Mouse (Mus musculus): ENCODE measurements around the gene Bpifb3. TPM values are rescaled to one million over a fixed set of nuclear protein-coding genes. Genes with fewer than 3 reads are reported as not detected.

Bpifb3 gene
- not detected in 2 replicates for polyA plus RNA-seq (2014; fragmentation: Nextera tagmentation; extraction: Ambion mirVana)

DNA sequence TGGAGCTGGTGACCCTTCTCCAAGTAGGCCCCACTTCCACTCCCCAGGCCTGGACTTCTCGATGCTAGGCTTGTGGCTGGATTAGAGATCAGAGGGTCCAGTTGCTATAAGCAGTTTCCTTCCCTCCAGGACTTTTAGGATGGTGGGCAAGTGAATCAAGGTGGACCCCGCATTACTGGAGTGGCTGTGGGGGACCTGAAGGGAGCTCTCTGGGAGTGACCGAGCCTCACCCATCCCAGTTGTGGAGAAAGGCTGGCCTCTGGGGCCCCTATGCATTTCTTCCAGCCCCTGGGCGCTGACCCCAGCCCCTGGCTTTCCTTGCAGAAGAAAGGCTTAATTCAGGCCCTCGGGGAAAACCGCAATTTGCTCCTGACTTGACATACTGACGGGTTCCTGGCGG lies at the start of gene Bpifb3:
Gene Bpifb3, plus strand, starts transcription at position 301 of the 400 bp plus-strand sequence.
- Histone ChIP-seq H3K9ac (no peak within 1 kb of the TSS), H3K9me3 (ENCODE audit: low read depth, low read length) (no peaks in the 10 kb centered on the region), H3K27ac (ENCODE audit: low read depth) (no peak within 1 kb of the TSS), H3K4me1 (ENCODE audit: insufficient read depth) (no peaks in the 10 kb centered on the region), H3K4me2 (no peak within 1 kb of the TSS), H3K27me3 (ENCODE audit: insufficient read depth, low read length) (no peaks in the 10 kb centered on the region), H3K36me3 (ENCODE audit: insufficient read depth) (no peaks in the 10 kb centered on the region), H3K4me3 (ENCODE audit: low read depth, low read length) (no peak within 1 kb of the TSS)
- no peak for TF ChIP-seq CTCF (IDR thresholded peaks at IDR 0.05; ENCODE audit: low read depth)
- ATAC-seq (ENCODE audit: insufficient read depth), result no peak
- no peak for DNase-seq
- WGBS, result 70% methylated on average over 8 of the region's 8 CpGs

DNA sequence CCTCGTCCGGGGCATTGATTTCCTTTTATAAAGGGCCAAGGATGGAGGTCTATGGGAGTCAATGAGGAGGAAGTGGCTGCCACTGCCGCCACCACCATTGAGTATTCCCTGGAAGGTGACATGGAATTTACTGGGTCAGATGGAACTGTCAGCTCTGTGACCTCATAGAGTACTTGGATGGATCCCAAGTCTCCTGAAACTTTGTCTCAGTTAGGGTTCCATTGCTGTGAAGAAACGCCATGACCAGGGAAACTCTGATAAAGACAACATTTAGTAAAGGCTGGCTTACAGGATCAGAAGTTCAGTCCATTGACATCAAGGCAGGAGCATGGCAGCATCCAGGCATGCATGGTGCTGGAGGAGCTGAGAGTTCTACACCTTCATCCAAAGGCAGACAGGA lies 47.0 kb upstream of the Bpifb3 start, which contains the start of gene Sun5:
Gene Sun5, minus strand, starts transcription at position 101 of the 400 bp plus-strand sequence.
- 81% methylated on average over 4 of the region's 4 CpGs for WGBS

DNA sequence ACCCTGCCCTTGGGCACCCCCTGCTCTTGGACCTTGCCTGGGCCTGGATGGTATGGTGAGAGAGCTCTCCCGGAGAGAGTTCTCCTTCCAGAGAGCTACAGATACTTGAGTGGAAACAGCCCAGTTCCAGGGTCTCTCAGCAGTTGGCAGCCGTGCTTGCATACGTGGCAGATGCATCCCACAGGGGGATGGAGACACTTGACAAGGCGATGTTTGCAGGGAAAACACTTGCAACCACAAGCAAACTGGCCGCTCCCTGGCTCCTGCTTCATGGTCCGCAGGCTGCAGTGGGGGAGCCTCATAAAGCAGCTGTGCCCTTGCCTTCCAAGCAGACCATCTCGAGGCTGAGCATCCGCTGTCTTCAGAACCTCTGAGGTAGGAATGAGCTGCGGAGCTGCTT lies 43.3 kb upstream of the Bpifb3 start, which contains the start of gene Bpifb2:
Gene Bpifb2, plus strand, starts transcription at position 301 of the 400 bp plus-strand sequence.
- H3K36me3 ChIP-seq (ENCODE audit: insufficient read depth), result no peaks in the 10 kb centered on the region
- no peaks in the 10 kb centered on the region for H3K9me3 ChIP-seq (ENCODE audit: low read depth, low read length)
- H3K4me1 ChIP-seq (ENCODE audit: insufficient read depth), result no peaks in the 10 kb centered on the region
- no peak within 1 kb of the TSS for H3K27ac ChIP-seq (ENCODE audit: low read depth)
- 59% methylated on average over 9 of the region's 9 CpGs for WGBS
- H3K4me3 ChIP-seq (ENCODE audit: low read depth, low read length), result no peak within 1 kb of the TSS
- no peaks in the 10 kb centered on the region for H3K27me3 ChIP-seq (ENCODE audit: insufficient read depth, low read length)
- DNase-seq (no peak), ATAC-seq (ENCODE audit: insufficient read depth) (no peak)
- TF ChIP-seq CTCF (IDR thresholded peaks at IDR 0.05; ENCODE audit: low read depth), result no peak
- H3K4me2 ChIP-seq, result no peak within 1 kb of the TSS
- no peak within 1 kb of the TSS for H3K9ac ChIP-seq

More for the DNA sequence above, 47.0 kb upstream of the Bpifb3 start, which contains the start of gene Sun5:
- TF ChIP-seq CTCF (IDR thresholded peaks at IDR 0.05; ENCODE audit: low read depth), result no peak
- Histone ChIP-seq H3K36me3 (ENCODE audit: insufficient read depth) (no peaks in the 10 kb centered on the region), H3K4me2 (no peak within 1 kb of the TSS), H3K9me3 (ENCODE audit: low read depth, low read length) (no peaks in the 10 kb centered on the region), H3K4me3 (ENCODE audit: low read depth, low read length) (no peak within 1 kb of the TSS), H3K27ac (ENCODE audit: low read depth) (no peak within 1 kb of the TSS), H3K4me1 (ENCODE audit: insufficient read depth) (no peaks in the 10 kb centered on the region), H3K27me3 (ENCODE audit: insufficient read depth, low read length) (no peaks in the 10 kb centered on the region), H3K9ac (no peak within 1 kb of the TSS)
- no peak for DNase-seq
- ATAC-seq (ENCODE audit: insufficient read depth), result no peak

DNA sequence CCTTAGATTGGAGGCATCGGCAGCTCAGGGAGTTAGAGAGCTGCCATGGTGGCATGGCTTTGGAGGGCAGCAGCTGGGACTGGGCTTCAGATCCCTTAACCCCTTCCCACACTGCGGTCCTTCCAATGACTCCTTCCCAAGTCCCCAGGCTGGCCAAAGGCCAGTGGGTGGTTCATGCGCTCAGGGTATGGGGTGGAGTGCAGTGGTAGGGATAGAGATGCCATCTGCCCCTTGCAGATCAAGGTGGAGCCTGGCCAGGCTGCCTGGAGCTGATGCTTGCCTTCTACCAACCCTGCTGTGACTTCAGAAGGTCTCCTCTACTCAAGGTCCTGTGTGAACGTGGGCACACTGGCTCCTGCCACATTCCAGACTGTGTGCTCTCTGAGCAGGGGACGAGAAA lies 18.9 kb upstream of the Bpifb3 start:
- Histone ChIP-seq H3K9ac (no peak overlapping the region), H3K27me3 (ENCODE audit: insufficient read depth, low read length) (no peaks in the 10 kb centered on the region), H3K9me3 (ENCODE audit: low read depth, low read length) (no peaks in the 10 kb centered on the region), H3K4me3 (ENCODE audit: low read depth, low read length) (no peak overlapping the region), H3K36me3 (ENCODE audit: insufficient read depth) (no peaks in the 10 kb centered on the region), H3K27ac (ENCODE audit: low read depth) (no peak overlapping the region), H3K4me2 (no peak overlapping the region), H3K4me1 (ENCODE audit: insufficient read depth) (no peaks in the 10 kb centered on the region)
- DNase-seq, result no peak
- no peak for TF ChIP-seq CTCF (IDR thresholded peaks at IDR 0.05; ENCODE audit: low read depth)
- WGBS, result 74% methylated on average over 5 of the region's 5 CpGs
- no peak for ATAC-seq (ENCODE audit: insufficient read depth)

DNA sequence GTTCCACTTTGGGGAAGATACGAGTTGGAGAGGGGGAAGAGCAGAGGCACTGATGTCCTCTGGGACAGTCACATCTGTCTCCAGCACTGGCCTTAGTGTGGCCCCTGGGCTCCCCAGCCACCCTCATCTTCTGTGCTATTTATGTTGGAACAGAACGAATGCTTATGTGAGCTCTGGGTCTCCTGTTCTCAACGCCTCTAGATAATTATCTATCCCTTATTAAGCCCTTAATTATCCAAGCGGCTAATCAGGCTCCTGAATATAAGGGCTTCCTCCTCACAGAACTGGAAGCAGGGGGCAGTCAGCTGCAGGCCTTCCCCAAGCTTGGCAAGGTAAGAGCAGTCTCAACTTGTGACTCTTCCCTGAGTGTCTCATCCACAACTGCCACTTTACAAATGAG lies 17.9 kb upstream of the Bpifb3 start, which contains the start of gene Bpifb6:
Gene Bpifb6, plus strand, starts transcription at position 301 of the 400 bp plus-strand sequence.
- Histone ChIP-seq H3K4me2 (no peak within 1 kb of the TSS), H3K4me1 (ENCODE audit: insufficient read depth) (no peaks in the 10 kb centered on the region), H3K9me3 (ENCODE audit: low read depth, low read length) (no peaks in the 10 kb centered on the region), H3K36me3 (ENCODE audit: insufficient read depth) (no peaks in the 10 kb centered on the region), H3K4me3 (ENCODE audit: low read depth, low read length) (no peak within 1 kb of the TSS), H3K27me3 (ENCODE audit: insufficient read depth, low read length) (no peaks in the 10 kb centered on the region), H3K27ac (ENCODE audit: low read depth) (no peak within 1 kb of the TSS), H3K9ac (no peak within 1 kb of the TSS)
- WGBS, result 69% methylated on average over 4 of the region's 4 CpGs
- no peak for DNase-seq
- no peak for ATAC-seq (ENCODE audit: insufficient read depth)
- no peak for TF ChIP-seq CTCF (IDR thresholded peaks at IDR 0.05; ENCODE audit: low read depth)

DNA sequence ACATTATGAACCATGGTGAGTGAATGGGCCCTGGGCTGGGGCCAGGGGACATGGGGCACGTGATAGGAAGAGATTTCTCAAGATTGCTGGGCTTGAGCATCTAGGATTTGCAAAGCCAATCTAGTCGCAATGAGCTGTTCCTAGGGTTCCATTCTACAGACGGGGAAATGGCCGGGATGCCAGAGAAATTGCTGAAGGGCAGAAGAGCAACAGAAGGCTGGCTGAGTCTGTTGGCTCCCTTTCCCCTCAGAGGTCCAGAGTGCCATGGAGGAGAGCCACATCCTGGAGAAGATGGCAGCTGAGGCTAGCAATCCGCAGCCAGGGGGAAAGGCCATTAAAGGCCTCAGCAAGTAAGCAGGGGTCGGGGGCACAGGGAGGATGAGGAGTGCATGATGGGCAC lies 15.3 kb upstream of the Bpifb3 start:
- Histone ChIP-seq H3K4me2 (no peak overlapping the region), H3K36me3 (ENCODE audit: insufficient read depth) (no peaks in the 10 kb centered on the region), H3K9ac (no peak overlapping the region), H3K27ac (ENCODE audit: low read depth) (no peak overlapping the region), H3K4me3 (ENCODE audit: low read depth, low read length) (no peak overlapping the region), H3K27me3 (ENCODE audit: insufficient read depth, low read length) (no peaks in the 10 kb centered on the region), H3K9me3 (ENCODE audit: low read depth, low read length) (no peaks in the 10 kb centered on the region), H3K4me1 (ENCODE audit: insufficient read depth) (no peaks in the 10 kb centered on the region)
- no peak for TF ChIP-seq CTCF (IDR thresholded peaks at IDR 0.05; ENCODE audit: low read depth)
- 80% methylated on average over 6 of the region's 6 CpGs for WGBS
- ATAC-seq (ENCODE audit: insufficient read depth), result no peak
- DNase-seq, result no peak

DNA sequence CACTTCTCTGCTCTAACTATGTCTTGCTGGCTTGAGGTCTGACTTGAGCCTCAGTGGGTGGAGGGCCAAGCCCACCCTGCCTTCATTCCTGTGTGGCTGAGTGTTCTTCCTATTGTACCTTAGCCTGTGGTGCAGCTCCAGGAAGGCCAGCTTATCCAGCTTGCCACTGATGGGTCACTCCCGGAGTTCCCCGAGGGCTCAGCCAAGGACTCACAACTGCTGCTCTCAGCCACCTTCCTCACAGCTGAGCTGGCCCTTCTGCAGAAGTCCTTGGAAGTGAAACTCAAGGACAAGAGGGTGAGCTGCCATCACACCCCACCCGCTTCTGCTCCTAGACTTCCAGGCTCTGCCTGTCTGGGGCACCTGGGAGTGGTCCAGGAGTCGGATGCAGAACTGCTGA lies 11.4 kb upstream of the Bpifb3 start:
- no peaks in the 10 kb centered on the region for H3K36me3 ChIP-seq (ENCODE audit: insufficient read depth)
- WGBS, result 85% methylated on average over 4 of the region's 4 CpGs

More for the DNA sequence above, 11.4 kb upstream of the Bpifb3 start:
- Histone ChIP-seq H3K27ac (ENCODE audit: low read depth) (no peak overlapping the region), H3K9ac (no peak overlapping the region), H3K9me3 (ENCODE audit: low read depth, low read length) (no peaks in the 10 kb centered on the region), H3K4me1 (ENCODE audit: insufficient read depth) (no peaks in the 10 kb centered on the region), H3K27me3 (ENCODE audit: insufficient read depth, low read length) (no peaks in the 10 kb centered on the region), H3K4me3 (ENCODE audit: low read depth, low read length) (no peak overlapping the region), H3K4me2 (no peak overlapping the region)
- TF ChIP-seq CTCF (IDR thresholded peaks at IDR 0.05; ENCODE audit: low read depth), result no peak
- DNase-seq (no peak), ATAC-seq (ENCODE audit: insufficient read depth) (no peak)

Data from lung, embryonic 14.5 days (tissue).